Mouse (Mus musculus) liver, adult 2 months (tissue): ENCODE measurements around the gene Hrct1. TPM values are rescaled to one million over a fixed set of nuclear protein-coding genes. Genes with fewer than 3 reads are reported as not detected.

Experiments
- DNase-seq: peaks from one replicate; pipeline ENCODE4 v3.0.0-alpha.2; 2011; ENCODE audit warnings: low read depth, low spot score; ENCODE audit errors: extremely low read depth
- H3K27ac ChIP-seq: fragments of 200-500 bp; replicated peaks from 2 replicates; pipeline ENCODE4 v1.5.1; 2012; ENCODE audit warnings: low read depth, mild to moderate bottlenecking, control low read depth, inconsistent platforms, low read length; ENCODE audit not compliant: insufficient read depth
- H3K27me3 ChIP-seq: fragments of 200-500 bp; 2 replicates; pipeline ENCODE4 v1.6.1; 2012; ENCODE audit warnings: mild to moderate bottlenecking, moderate library complexity, low read length, inconsistent platforms; ENCODE audit not compliant: control insufficient read depth, insufficient read depth
- H3K36me3 ChIP-seq: fragments of 200-500 bp; 2 replicates; pipeline ENCODE4 v1.6.1; 2012; ENCODE audit warnings: low read length, inconsistent platforms; ENCODE audit not compliant: control insufficient read depth, insufficient read depth
- H3K4me1 ChIP-seq: fragments of 200-500 bp; 2 replicates; pipeline ENCODE4 v1.6.1; 2011; ENCODE audit warnings: low read length; ENCODE audit not compliant: control insufficient read depth, insufficient read depth
- H3K4me3 ChIP-seq: fragments of 200-500 bp; 2 replicates; pipeline ENCODE4 v1.5.1; 2011; ENCODE audit warnings: low read depth, mild to moderate bottlenecking, control low read depth, low read length, moderate library complexity; ENCODE audit not compliant: insufficient read depth
- H3K79me2 ChIP-seq: fragments of 200-500 bp; 2 replicates; pipeline ENCODE4 v1.6.1; 2012; ENCODE audit warnings: inconsistent platforms, mild to moderate bottlenecking, low read length, moderate library complexity; ENCODE audit not compliant: control insufficient read depth, insufficient read depth
- H3K9ac ChIP-seq: fragments of 200-500 bp; 2 replicates; pipeline ENCODE4 v1.6.1; 2012; ENCODE audit warnings: low read depth, mild to moderate bottlenecking, control low read depth, inconsistent platforms, low read length
- CTCF ChIP-seq: fragments of 200-500 bp; IDR thresholded peaks from 2 replicates; pipeline ENCODE4 v1.5.1; 2011; ENCODE audit warnings: low read depth, low read length, control low read depth
- POLR2A ChIP-seq: fragments of 200-500 bp; IDR thresholded peaks from 2 replicates; pipeline ENCODE4 v1.6.1; 2011; ENCODE audit warnings: low read length, control low read depth; ENCODE audit not compliant: insufficient read depth; ENCODE audit errors: extremely low read depth
- WGBS: fragments of 180-500 bp; shearing (Covaris S2); methylation state at CpG from one replicate; pipeline ENCODE4 v1.1.7; 2018; 5-methylcytosine and 5-hydroxymethylcytosine counted together
- polyA plus RNA-seq: library from polyadenylated mRNA; depleted of rRNA; stranded (reverse); fragments of >200 nt; gene quantifications from 2 replicates; pipeline ENCODE4 v1.2.3, GENCODE M21; 2012; rRNA removed
- total RNA-seq: library from RNA; depleted of rRNA; stranded (reverse); fragments of >200 nt; gene quantifications from 2 replicates; pipeline ENCODE4 v1.2.3, GENCODE M21; 2014; rRNA removed

Hrct1 gene
- total and polyA plus RNA-seq, 2 experiments: 0.09 to 0.21 TPM

DNA sequence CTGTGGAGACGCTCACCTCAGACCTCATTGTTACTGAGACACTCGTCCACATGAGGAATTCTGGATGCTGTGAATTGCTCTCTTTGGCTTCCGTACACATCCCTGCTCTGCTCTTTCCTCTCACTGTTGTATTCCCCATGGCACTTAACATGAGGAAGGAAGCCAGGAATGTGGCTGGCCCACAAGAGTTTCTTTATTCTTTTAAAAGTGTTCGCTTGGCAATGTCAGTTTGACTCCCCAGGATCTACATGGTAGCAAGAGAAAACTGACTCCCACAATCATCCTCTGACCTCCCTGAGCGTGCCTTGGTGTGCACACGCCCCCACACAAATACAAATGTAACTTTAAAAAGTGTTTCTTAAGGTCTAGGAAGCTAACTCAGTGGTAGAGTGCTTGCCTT lies 44.6 kb downstream of the Hrct1 start:
- TF ChIP-seq POLR2A (no peak), CTCF (no peak)
- Histone ChIP-seq H3K4me3 (no peak overlapping the region), H3K79me2 (no peaks in the 10 kb centered on the region), H3K4me1 (no peaks in the 10 kb centered on the region), H3K36me3 (no peaks in the 10 kb centered on the region), H3K27me3 (no peaks in the 10 kb centered on the region), H3K9ac (no peak overlapping the region), H3K27ac (no peak overlapping the region)
- WGBS: 54% methylated on average over 6 of the region's 6 CpGs
- no peak for DNase-seq

GRCm38 (mm10) chr4:43772304-43772703 lies 45.3 kb downstream of the Hrct1 start:
- 11% methylated on average over 2 of the region's 2 CpGs for WGBS

More at GRCm38 (mm10) chr4:43772304-43772703, 45.3 kb downstream of the Hrct1 start:
- Histone ChIP-seq H3K79me2 (no peaks in the 10 kb centered on the region), H3K27ac (no peak overlapping the region), H3K36me3 (no peaks in the 10 kb centered on the region), H3K4me1 (no peaks in the 10 kb centered on the region), H3K4me3 (no peak overlapping the region), H3K9ac (no peak overlapping the region), H3K27me3 (no peaks in the 10 kb centered on the region)
- TF ChIP-seq CTCF: no peak
- TF ChIP-seq POLR2A: no peak
- no peak for DNase-seq

Other genes starting within 250 kb of the Hrct1 start
- gene Sit1, start 243.5 kb upstream of the Hrct1 start, total RNA-seq: not detected in 2 replicates
- 0.13 and 0.51 TPM in 2 replicates for gene Sit1, start 243.5 kb upstream of the Hrct1 start, polyA plus RNA-seq
- gene Ccdc107, start 234.3 kb upstream of the Hrct1 start, total RNA-seq: 190 and 221 TPM in 2 replicates
- 260 and 344 TPM in 2 replicates for gene Ccdc107, start 234.3 kb upstream of the Hrct1 start, polyA plus RNA-seq
- gene Arhgef39, start 227.5 kb upstream of the Hrct1 start, total RNA-seq: 0.74 and 0.94 TPM in 2 replicates
- gene Arhgef39, start 227.5 kb upstream of the Hrct1 start, polyA plus RNA-seq: 0.81 and 1.4 TPM in 2 replicates
- 0.20 and 0.28 TPM in 2 replicates for gene Car9, start 220.2 kb upstream of the Hrct1 start, total RNA-seq
- gene Car9, start 220.2 kb upstream of the Hrct1 start, polyA plus RNA-seq: 0.14 and 0.20 TPM in 2 replicates
- 1.8 and 8.4 TPM in 2 replicates for gene Tpm2, start 203.4 kb upstream of the Hrct1 start, total RNA-seq
- 3.8 TPM in 2 replicates for gene Tpm2, start 203.4 kb upstream of the Hrct1 start, polyA plus RNA-seq
- 37.8 and 41.1 TPM in 2 replicates for gene Creb3, start 164.9 kb upstream of the Hrct1 start, total RNA-seq
- 47.9 and 62.0 TPM in 2 replicates for gene Creb3, start 164.9 kb upstream of the Hrct1 start, polyA plus RNA-seq
- 39.9 and 42.8 TPM in 2 replicates for gene Tln1, start 164.5 kb upstream of the Hrct1 start, total RNA-seq
- gene Tln1, start 164.5 kb upstream of the Hrct1 start, polyA plus RNA-seq: 29.9 and 38.6 TPM in 2 replicates
- gene Rgp1, start 148.5 kb upstream of the Hrct1 start, total RNA-seq: 15.9 and 18.7 TPM in 2 replicates
- 33.2 and 44.5 TPM in 2 replicates for gene Rgp1, start 148.5 kb upstream of the Hrct1 start, polyA plus RNA-seq
- gene Gba2, start 148.3 kb upstream of the Hrct1 start, total RNA-seq: 5.1 and 5.3 TPM in 2 replicates
- 8.9 and 10.9 TPM in 2 replicates for gene Gba2, start 148.3 kb upstream of the Hrct1 start, polyA plus RNA-seq
- gene Msmp, start 142.7 kb upstream of the Hrct1 start, total RNA-seq: not detected in 2 replicates
- not detected in 2 replicates for gene Msmp, start 142.7 kb upstream of the Hrct1 start, polyA plus RNA-seq
- gene Npr2, start 95.3 kb upstream of the Hrct1 start, total RNA-seq: 22.9 and 29.2 TPM in 2 replicates
- gene Npr2, start 95.3 kb upstream of the Hrct1 start, polyA plus RNA-seq: 24.1 and 39.1 TPM in 2 replicates
- 0.47 and 0.55 TPM in 2 replicates for gene Spag8, start 73.6 kb upstream of the Hrct1 start, total RNA-seq
- gene Spag8, start 73.6 kb upstream of the Hrct1 start, polyA plus RNA-seq: 0.83 and 1.1 TPM in 2 replicates
- 202 and 236 TPM in 2 replicates for gene Hint2, start 70.7 kb upstream of the Hrct1 start, total RNA-seq
- 215 and 231 TPM in 2 replicates for gene Hint2, start 70.7 kb upstream of the Hrct1 start, polyA plus RNA-seq
- 0.46 and 0.81 TPM in 2 replicates for gene Tmem8b, start 58.2 kb upstream of the Hrct1 start, total RNA-seq
- 1.8 and 1.9 TPM in 2 replicates for gene Tmem8b, start 58.2 kb upstream of the Hrct1 start, polyA plus RNA-seq
- gene Fam221b, start 58.0 kb upstream of the Hrct1 start, total RNA-seq: not detected in 2 replicates
- 0.02 TPM in 1 of 2 replicates, not detected in the other for gene Fam221b, start 58.0 kb upstream of the Hrct1 start, polyA plus RNA-seq
- gene Olfr70, start 26.4 kb upstream of the Hrct1 start, total RNA-seq: not detected in 2 replicates
- gene Olfr70, start 26.4 kb upstream of the Hrct1 start, polyA plus RNA-seq: not detected in 2 replicates
- not detected in 2 replicates for gene Olfr71, start 16.9 kb upstream of the Hrct1 start, total RNA-seq
- gene Olfr71, start 16.9 kb upstream of the Hrct1 start, polyA plus RNA-seq: not detected in 2 replicates
- gene Spaar, start 2.8 kb downstream of the Hrct1 start, total RNA-seq: 0.07 and 0.18 TPM in 2 replicates
- 0.07 and 0.12 TPM in 2 replicates for gene Spaar, start 2.8 kb downstream of the Hrct1 start, polyA plus RNA-seq
- gene Olfr159, start 43.8 kb downstream of the Hrct1 start, total RNA-seq: not detected in 2 replicates
- not detected in 2 replicates for gene Olfr159, start 43.8 kb downstream of the Hrct1 start, polyA plus RNA-seq
- gene Olfr156, start 96.7 kb downstream of the Hrct1 start, total RNA-seq: not detected in 2 replicates
- gene Olfr156, start 96.7 kb downstream of the Hrct1 start, polyA plus RNA-seq: not detected in 2 replicates
- not detected in 2 replicates for gene Olfr157, start 113.0 kb downstream of the Hrct1 start, total RNA-seq
- not detected in 2 replicates for gene Olfr157, start 113.0 kb downstream of the Hrct1 start, polyA plus RNA-seq
- not detected in 2 replicates for gene Olfr155, start 124.4 kb downstream of the Hrct1 start, total RNA-seq
- gene Olfr155, start 124.4 kb downstream of the Hrct1 start, polyA plus RNA-seq: not detected in 2 replicates
- 1.9 and 2.2 TPM in 2 replicates for gene Reck, start 148.3 kb downstream of the Hrct1 start, total RNA-seq
- 2.4 and 2.6 TPM in 2 replicates for gene Reck, start 148.3 kb downstream of the Hrct1 start, polyA plus RNA-seq
- 0.83 and 2.0 TPM in 2 replicates for gene Glipr2, start 230.2 kb downstream of the Hrct1 start, total RNA-seq
- gene Glipr2, start 230.2 kb downstream of the Hrct1 start, polyA plus RNA-seq: 0.67 and 1.2 TPM in 2 replicates